Mouse (Mus musculus) heart, postnatal 10 days (tissue): ENCODE measurements around the gene Srgap1. TPM values are rescaled to one million over a fixed set of nuclear protein-coding genes. Genes with fewer than 3 reads are reported as not detected.

ENCODE experiments used
- DNase-seq, 2 experiments: peaks; one replicate each; pipeline ENCODE4 v3.0.0; 2021
- intact Hi-C: fragments of 180-260 bp; cut with DNase I; formaldehyde crosslinking; loops from one replicate; pipeline ENCODE4 v1.15.1; 2025
- total RNA-seq, 2 experiments: library from RNA; stranded (reverse); gene quantifications; 2 replicates each; pipeline ENCODE4 v1.2.3; 2021

Srgap1 gene
- total RNA-seq, 2 experiments from 2014 or later: 8.2 to 8.4 TPM

- intact Hi-C loops: loop anchor here (5.0 kb wide), 1 partner anchor 60 kb away; no protein-coding TSS in a partner anchor
- DNase-seq: peak; percentile 83 to 84
Measured at GRCm38 (mm10) chr10:121837166-121837898, 209.8 kb downstream of the Srgap1 start.

GRCm38 (mm10) chr10:121836507-121837165, 210.5 kb downstream of the Srgap1 start:
- intact Hi-C loops: loop anchor here (5.0 kb wide), 1 partner anchor 61 kb away; no protein-coding TSS in a partner anchor

GRCm38 (mm10) chr10:121833443-121833842, 213.7 kb downstream of the Srgap1 start:
- intact Hi-C loops: loop anchor here (2.0 to 5.0 kb wide), 2 partner anchors 131 to 213 kb away; partner anchors contain the start of gene Srgap1
- DNase-seq: no peak

More at GRCm38 (mm10) chr10:121836507-121837165, 210.5 kb downstream of the Srgap1 start:
- peak; percentile 84 to 87 for DNase-seq

- intact Hi-C loops: loop anchor here (5.0 kb wide), 1 partner anchor 128 kb away; no protein-coding TSS in a partner anchor
Measured at GRCm38 (mm10) chr10:121830335-121831307, 216.5 kb downstream of the Srgap1 start.

GRCm38 (mm10) chr10:121829800-121830303, 217.3 kb downstream of the Srgap1 start:
- no peak for DNase-seq
- intact Hi-C loops: loop anchor here (5.0 kb wide), 1 partner anchor 128 kb away; no protein-coding TSS in a partner anchor

More at GRCm38 (mm10) chr10:121830335-121831307, 216.5 kb downstream of the Srgap1 start:
- no peak for DNase-seq

GRCm38 (mm10) chr10:121829034-121829433, 218.1 kb downstream of the Srgap1 start:
- intact Hi-C loops: no loop called here
- no peak for DNase-seq

GRCm38 (mm10) chr10:121822674-121823073, 224.4 kb downstream of the Srgap1 start:
- no peak for DNase-seq
- intact Hi-C loops: no loop called here

- intact Hi-C loops: no loop called here
- no peak for DNase-seq
Measured at GRCm38 (mm10) chr10:121820846-121821245, 226.3 kb downstream of the Srgap1 start.

GRCm38 (mm10) chr10:121817983-121818382, 229.1 kb downstream of the Srgap1 start:
- DNase-seq: no peak
- intact Hi-C loops: no loop called here

- DNase-seq: no peak
- intact Hi-C loops: no loop called here
Measured at GRCm38 (mm10) chr10:121807771-121808170, 239.3 kb downstream of the Srgap1 start.

GRCm38 (mm10) chr10:121806806-121807205, 240.3 kb downstream of the Srgap1 start:
- intact Hi-C loops: no loop called here

GRCm38 (mm10) chr10:121805933-121806341, 241.2 kb downstream of the Srgap1 start:
- no peak for DNase-seq
- intact Hi-C loops: no loop called here

More at GRCm38 (mm10) chr10:121806806-121807205, 240.3 kb downstream of the Srgap1 start:
- DNase-seq: no peak

- intact Hi-C loops: no loop called here
- no peak for DNase-seq
Measured at GRCm38 (mm10) chr10:121804551-121804950, 242.6 kb downstream of the Srgap1 start.

- intact Hi-C loops: no loop called here
- no peak for DNase-seq
Measured at GRCm38 (mm10) chr10:121800041-121800440, 247.1 kb downstream of the Srgap1 start.

GRCm38 (mm10) chr10:121796027-121796802, 250.9 kb downstream of the Srgap1 start:
- peak in 1 of 2 experiments; percentile 9 for DNase-seq
- intact Hi-C loops: no loop called here

GRCm38 (mm10) chr10:121794486-121794885, 252.6 kb downstream of the Srgap1 start:
- DNase-seq: no peak
- intact Hi-C loops: no loop called here

- intact Hi-C loops: no loop called here
- no peak for DNase-seq
Measured at GRCm38 (mm10) chr10:121792661-121793060, 254.5 kb downstream of the Srgap1 start.

GRCm38 (mm10) chr10:121790078-121790477, 257.0 kb downstream of the Srgap1 start:
- intact Hi-C loops: no loop called here
- no peak for DNase-seq

- intact Hi-C loops: no loop called here
- DNase-seq: peak; percentile 14 to 20
Measured at GRCm38 (mm10) chr10:121788536-121788935, 258.6 kb downstream of the Srgap1 start.
